Mouse (Mus musculus): ENCODE data around the gene Spred2. TPM values are rescaled to one million over a fixed set of nuclear protein-coding genes. Genes with fewer than 3 reads are reported as not detected.

Gene Spred2
- polyA plus RNA-seq, 1 experiment from 2014 or later: 5.7 TPM

GRCm38 (mm10) chr11:19990731-19991130 is 66.6 kb downstream of the Spred2 start:
- no peaks in the 10 kb centered on the region for H3K27me3 ChIP-seq (replicated peaks; ENCODE audit: control insufficient read depth, insufficient read depth, low read length)
- no peak for TF ChIP-seq CTCF (IDR thresholded peaks at IDR 0.05; ENCODE audit: low read depth)
- no peak overlapping the region for H3K27ac ChIP-seq (ENCODE audit: low read depth, low read length)
- H3K9me3 ChIP-seq (ENCODE audit: control insufficient read depth): no peaks in the 10 kb centered on the region
- H3K4me3 ChIP-seq (ENCODE audit: low read depth, low read length): no peak overlapping the region
- peaks cover 37% of the 10 kb centered on the region for H3K4me1 ChIP-seq (replicated peaks; ENCODE audit: control insufficient read depth, insufficient read depth, low read length)
- no peak overlapping the region for H3K9ac ChIP-seq (ENCODE audit: low read depth, low read length)
- no peaks in the 10 kb centered on the region for H3K36me3 ChIP-seq (ENCODE audit: control insufficient read depth, insufficient read depth)
- WGBS: 27% methylated on average over 2 of the region's 2 CpGs
- H3K4me2 ChIP-seq (replicated peaks; ENCODE audit: low read depth): no peak overlapping the region
- no peak for ATAC-seq

GRCm38 (mm10) chr11:19991303-19991976 is 67.3 kb downstream of the Spred2 start:
- WGBS: 57% methylated on average over 12 of the region's 12 CpGs
- no peak overlapping the region for H3K9ac ChIP-seq (ENCODE audit: low read depth, low read length)
- no peak overlapping the region for H3K4me2 ChIP-seq (replicated peaks; ENCODE audit: low read depth)
- TF ChIP-seq CTCF (IDR thresholded peaks at IDR 0.05; ENCODE audit: low read depth): no peak
- peaks cover 35% of the 10 kb centered on the region for H3K4me1 ChIP-seq (replicated peaks; ENCODE audit: control insufficient read depth, insufficient read depth, low read length)
- ATAC-seq: no peak
- no peaks in the 10 kb centered on the region for H3K36me3 ChIP-seq (ENCODE audit: control insufficient read depth, insufficient read depth)
- H3K27me3 ChIP-seq (replicated peaks; ENCODE audit: control insufficient read depth, insufficient read depth, low read length): no peaks in the 10 kb centered on the region
- no peak overlapping the region for H3K27ac ChIP-seq (ENCODE audit: low read depth, low read length)
- H3K4me3 ChIP-seq (ENCODE audit: low read depth, low read length): no peak overlapping the region
- no peaks in the 10 kb centered on the region for H3K9me3 ChIP-seq (ENCODE audit: control insufficient read depth)

- no peak for TF ChIP-seq CTCF (IDR thresholded peaks at IDR 0.05; ENCODE audit: low read depth)
- WGBS: 34% methylated on average over 15 of the region's 15 CpGs
- H3K27me3 ChIP-seq (replicated peaks; ENCODE audit: control insufficient read depth, insufficient read depth, low read length): no peaks in the 10 kb centered on the region
- no peaks in the 10 kb centered on the region for H3K36me3 ChIP-seq (ENCODE audit: control insufficient read depth, insufficient read depth)
- no peak overlapping the region for H3K9ac ChIP-seq (ENCODE audit: low read depth, low read length)
- no peaks in the 10 kb centered on the region for H3K9me3 ChIP-seq (ENCODE audit: control insufficient read depth)
- peak overlapping the region; percentile 38 for H3K4me2 ChIP-seq (replicated peaks; ENCODE audit: low read depth)
- H3K4me3 ChIP-seq (ENCODE audit: low read depth, low read length): no peak overlapping the region
- peak; percentile 29 for ATAC-seq
- H3K4me1 ChIP-seq (replicated peaks; ENCODE audit: control insufficient read depth, insufficient read depth, low read length): peaks cover 24% of the 10 kb centered on the region
- H3K27ac ChIP-seq (ENCODE audit: low read depth, low read length): peak overlapping the region; percentile 66
Measured at GRCm38 (mm10) chr11:19992341-19993281, 68.4 kb downstream of the Spred2 start.

- Histone ChIP-seq H3K4me3 (ENCODE audit: low read depth, low read length) (no peak overlapping the region), H3K27me3 (replicated peaks; ENCODE audit: control insufficient read depth, insufficient read depth, low read length) (no peaks in the 10 kb centered on the region), H3K27ac (ENCODE audit: low read depth, low read length) (peak overlapping the region; percentile 66; the same call in 1 of the 2 replicates), H3K4me1 (replicated peaks; ENCODE audit: control insufficient read depth, insufficient read depth, low read length) (peaks cover 23% of the 10 kb centered on the region), H3K36me3 (ENCODE audit: control insufficient read depth, insufficient read depth) (peaks cover 4% of the 10 kb centered on the region; the same call in 1 of the 2 replicates), H3K4me2 (replicated peaks; ENCODE audit: low read depth) (0 out of 2 replicates have a peak overlapping the region, but pooled peaks have one; percentile 38), H3K9me3 (ENCODE audit: control insufficient read depth) (no peaks in the 10 kb centered on the region), H3K9ac (ENCODE audit: low read depth, low read length) (no peak overlapping the region)
- no peak for TF ChIP-seq CTCF (IDR thresholded peaks at IDR 0.05; ENCODE audit: low read depth)
- ATAC-seq: peak; percentile 75
- WGBS: 25% methylated on average over 1 of the region's 1 CpGs
Measured at GRCm38 (mm10) chr11:19993753-19994152, 69.6 kb downstream of the Spred2 start.

- Histone ChIP-seq H3K9ac (ENCODE audit: low read depth, low read length) (no peak overlapping the region), H3K4me2 (replicated peaks; ENCODE audit: low read depth) (no peak overlapping the region), H3K9me3 (ENCODE audit: control insufficient read depth) (no peaks in the 10 kb centered on the region), H3K27ac (ENCODE audit: low read depth, low read length) (no peak overlapping the region; the same call in 1 of the 2 replicates), H3K27me3 (replicated peaks; ENCODE audit: control insufficient read depth, insufficient read depth, low read length) (no peaks in the 10 kb centered on the region), H3K36me3 (ENCODE audit: control insufficient read depth, insufficient read depth) (peaks cover 4% of the 10 kb centered on the region; the same call in 1 of the 2 replicates), H3K4me3 (ENCODE audit: low read depth, low read length) (no peak overlapping the region), H3K4me1 (replicated peaks; ENCODE audit: control insufficient read depth, insufficient read depth, low read length) (peaks cover 23% of the 10 kb centered on the region)
- ATAC-seq: no peak
- WGBS: 87% methylated on average over 7 of the region's 7 CpGs
- TF ChIP-seq CTCF (IDR thresholded peaks at IDR 0.05; ENCODE audit: low read depth): no peak
Measured at GRCm38 (mm10) chr11:19994262-19994790, 70.2 kb downstream of the Spred2 start.

- Histone ChIP-seq H3K9ac (ENCODE audit: low read depth, low read length) (no peak overlapping the region), H3K4me1 (replicated peaks; ENCODE audit: control insufficient read depth, insufficient read depth, low read length) (peaks cover 6% of the 10 kb centered on the region; the same call in 1 of the 2 replicates), H3K27me3 (replicated peaks; ENCODE audit: control insufficient read depth, insufficient read depth, low read length) (no peaks in the 10 kb centered on the region), H3K27ac (ENCODE audit: low read depth, low read length) (no peak overlapping the region), H3K9me3 (ENCODE audit: control insufficient read depth) (no peaks in the 10 kb centered on the region), H3K4me3 (ENCODE audit: low read depth, low read length) (no peak overlapping the region), H3K4me2 (replicated peaks; ENCODE audit: low read depth) (no peak overlapping the region), H3K36me3 (ENCODE audit: control insufficient read depth, insufficient read depth) (peaks cover 11% of the 10 kb centered on the region; the same call in 1 of the 2 replicates)
- 69% methylated on average over 18 of the region's 18 CpGs for WGBS
- no peak for ATAC-seq
- TF ChIP-seq CTCF (IDR thresholded peaks at IDR 0.05; ENCODE audit: low read depth): no peak
Measured at GRCm38 (mm10) chr11:19997940-19998339, 73.8 kb downstream of the Spred2 start.
